Mouse (Mus musculus) MEL (cell line): ENCODE results near the gene Polr2i. TPM values are rescaled to one million over a fixed set of nuclear protein-coding genes. Genes with fewer than 3 reads are reported as not detected.

Experiments used
- DNase-seq: peaks from one replicate; pipeline ENCODE4 v3.0.0; 2011; ENCODE audit warnings: low read depth, low spot score
- H3K27ac ChIP-seq: 2 replicates; pipeline ENCODE4 v1.5.1; 2012; ENCODE audit warnings: low read depth, mild to moderate bottlenecking, control low read depth, low read length, moderate library complexity; ENCODE audit not compliant: control insufficient read depth
- H3K27me3 ChIP-seq, 2 experiments: fragments of 150-350 bp in 1 of 2; sonication (generic) in 1 of 2; 2 replicates each; pipeline ENCODE4 v1.6.1; 2012; ENCODE audit warnings: low read length in 2 of 2, mild to moderate bottlenecking in 2 of 2, improper control_type of control experiment in 1 of 2, moderate library complexity in 1 of 2; ENCODE audit not compliant: insufficient read depth in 2 of 2, control insufficient read depth in 1 of 2
- H3K36me3 ChIP-seq, 2 experiments: 2 replicates each; pipeline ENCODE4 v1.6.1; 2012 to 2014; ENCODE audit warnings: low read length in 2 of 2, improper control_type of control experiment in 1 of 2, inconsistent platforms in 1 of 2, mild to moderate bottlenecking in 1 of 2; ENCODE audit not compliant: insufficient read depth in 2 of 2, control insufficient read depth in 1 of 2
- H3K4me1 ChIP-seq, 2 experiments: fragments of 150-350 bp in 1 of 2; sonication (generic) in 1 of 2; 2 replicates each; pipeline ENCODE4 v1.6.1; 2012; ENCODE audit warnings: low read length in 2 of 2, improper control_type of control experiment in 1 of 2, mild to moderate bottlenecking in 1 of 2; ENCODE audit not compliant: insufficient read depth in 2 of 2, control insufficient read depth in 1 of 2
- H3K4me3 ChIP-seq, 2 experiments: fragments of 150-350 bp in 1 of 2; sonication (generic) in 1 of 2; 2 replicates each; pipeline ENCODE4 v1.5.1; 2012; ENCODE audit warnings: low read depth in 2 of 2, low read length in 2 of 2, mild to moderate bottlenecking in 2 of 2, moderate library complexity in 2 of 2, control low read depth in 1 of 2, improper control_type of control experiment in 1 of 2; ENCODE audit not compliant: control insufficient read depth in 1 of 2, insufficient read depth in 1 of 2
- H3K79me2 ChIP-seq: 2 replicates; pipeline ENCODE4 v1.6.1; 2012; ENCODE audit warnings: mild to moderate bottlenecking, low read length, moderate library complexity; ENCODE audit not compliant: control insufficient read depth, poor library complexity, insufficient read depth
- H3K9ac ChIP-seq: 2 replicates; pipeline ENCODE4 v1.6.1; 2012; ENCODE audit warnings: low read depth, mild to moderate bottlenecking, control low read depth, low read length, moderate library complexity; ENCODE audit not compliant: control insufficient read depth, poor library complexity, severe bottlenecking
- H3K9me3 ChIP-seq: fragments of 150-350 bp; sonication (generic); replicated peaks from 2 replicates; pipeline ENCODE4 v1.6.1; 2012; ENCODE audit warnings: mild to moderate bottlenecking, low read length, improper control_type of control experiment, moderate library complexity; ENCODE audit not compliant: insufficient read depth
- BHLHE40 ChIP-seq: IDR thresholded peaks from 2 replicates; pipeline ENCODE4 v1.6.1; 2012; ENCODE audit warnings: low read depth, mild to moderate bottlenecking, inconsistent platforms, low read length, improper control_type of control experiment, borderline replicate concordance
- CHD1 ChIP-seq: IDR thresholded peaks from 2 replicates; pipeline ENCODE4 v1.6.1; 2012; ENCODE audit warnings: low read depth, mild to moderate bottlenecking, inconsistent platforms, low read length, improper control_type of control experiment
- CHD2 ChIP-seq: IDR thresholded peaks from 2 replicates; pipeline ENCODE4 v1.6.1; 2011; ENCODE audit warnings: low read length, improper control_type of control experiment
- E2F4 ChIP-seq: IDR thresholded peaks from 2 replicates; pipeline ENCODE4 v1.6.1; 2011; ENCODE audit warnings: low read depth, low read length, improper control_type of control experiment, borderline replicate concordance
- ELF1 ChIP-seq: IDR thresholded peaks from 2 replicates; pipeline ENCODE4 v1.6.1; 2014; ENCODE audit warnings: low read depth, mild to moderate bottlenecking, inconsistent platforms, low read length, improper control_type of control experiment, moderate library complexity
- EP300 ChIP-seq, 2 experiments: IDR thresholded peaks; 2 replicates each; pipeline ENCODE4 v1.6.1; 2011; ENCODE audit warnings: improper control_type of control experiment in 2 of 2, low read length in 2 of 2, low read depth in 1 of 2, mild to moderate bottlenecking in 1 of 2
- ETS1 ChIP-seq: IDR thresholded peaks from 2 replicates; pipeline ENCODE4 v1.6.1; 2012; ENCODE audit warnings: low read depth, mild to moderate bottlenecking, inconsistent platforms, low read length, improper control_type of control experiment, moderate library complexity
- GABPA ChIP-seq: IDR thresholded peaks from 2 replicates; pipeline ENCODE4 v1.6.1; 2012; ENCODE audit warnings: low read depth, mild to moderate bottlenecking, inconsistent platforms, low read length, improper control_type of control experiment, moderate library complexity
- GATA1 ChIP-seq: IDR thresholded peaks from 2 replicates; pipeline ENCODE4 v1.6.1; 2011; ENCODE audit warnings: low read depth, low read length, improper control_type of control experiment
- HCFC1 ChIP-seq: IDR thresholded peaks from 2 replicates; pipeline ENCODE4 v1.6.1; 2012; ENCODE audit warnings: low read depth, mild to moderate bottlenecking, inconsistent platforms, low read length, improper control_type of control experiment, moderate library complexity
- JUND ChIP-seq: IDR thresholded peaks from 2 replicates; pipeline ENCODE4 v1.6.1; 2011; ENCODE audit warnings: low read depth, mild to moderate bottlenecking, improper control_type of control experiment, low read length
- KAT2A ChIP-seq: conservative IDR thresholded peaks from 2 replicates; pipeline ENCODE4 v1.6.1; 2012; ENCODE audit warnings: low read depth, low read length, improper control_type of control experiment, inconsistent platforms
- MAX ChIP-seq: IDR thresholded peaks from 2 replicates; pipeline ENCODE4 v1.6.1; 2011; ENCODE audit warnings: low read length, improper control_type of control experiment
- MAZ ChIP-seq: IDR thresholded peaks from 2 replicates; pipeline ENCODE4 v1.6.1; 2012; ENCODE audit warnings: low read depth, mild to moderate bottlenecking, inconsistent platforms, low read length, improper control_type of control experiment
- MXI1 ChIP-seq: IDR thresholded peaks from 2 replicates; pipeline ENCODE4 v1.6.1; 2011; ENCODE audit warnings: mild to moderate bottlenecking, low read depth, low read length, improper control_type of control experiment
- MYB ChIP-seq: IDR thresholded peaks from 2 replicates; pipeline ENCODE4 v1.6.1; 2011; ENCODE audit warnings: mild to moderate bottlenecking, low read depth, low read length, improper control_type of control experiment
- MYC ChIP-seq: IDR thresholded peaks from 2 replicates; pipeline ENCODE4 v1.6.1; 2011; ENCODE audit warnings: low read depth, mild to moderate bottlenecking, low read length, improper control_type of control experiment, moderate library complexity
- NELFE ChIP-seq: IDR thresholded peaks from 2 replicates; pipeline ENCODE4 v1.6.1; 2011; ENCODE audit warnings: low read depth, low read length, improper control_type of control experiment
- NRF1 ChIP-seq: IDR thresholded peaks from 2 replicates; pipeline ENCODE4 v1.6.1; 2014; ENCODE audit warnings: low read depth, mild to moderate bottlenecking, inconsistent platforms, low read length, improper control_type of control experiment, moderate library complexity; ENCODE audit not compliant: poor library complexity, insufficient read depth, severe bottlenecking
- POLR2A ChIP-seq, 2 experiments: IDR thresholded peaks; 2 replicates each; pipeline ENCODE4 v1.6.1; 2011 to 2012; ENCODE audit warnings: low read length in 2 of 2, mild to moderate bottlenecking in 2 of 2, control low read depth in 1 of 2, improper control_type of control experiment in 1 of 2, low read depth in 1 of 2, moderate library complexity in 1 of 2; ENCODE audit not compliant: control insufficient read depth in 1 of 2, insufficient read depth in 1 of 2, poor library complexity in 1 of 2
- POLR2AphosphoS5 ChIP-seq: IDR thresholded peaks from 2 replicates; pipeline ENCODE4 v1.6.1; 2012; ENCODE audit warnings: low read depth, borderline replicate concordance, mild to moderate bottlenecking, inconsistent platforms, low read length, moderate library complexity, mixed read lengths
- RAD21 ChIP-seq: IDR thresholded peaks from 2 replicates; pipeline ENCODE4 v1.6.1; 2011; ENCODE audit warnings: mild to moderate bottlenecking, low read depth, low read length, improper control_type of control experiment
- SIN3A ChIP-seq: IDR thresholded peaks from 2 replicates; pipeline ENCODE4 v1.6.1; 2012; ENCODE audit warnings: low read length, improper control_type of control experiment, inconsistent platforms
- TAL1 ChIP-seq: IDR thresholded peaks from 2 replicates; pipeline ENCODE4 v1.6.1; 2012; ENCODE audit warnings: mild to moderate bottlenecking, inconsistent platforms, low read length, moderate library complexity, mixed read lengths
- TCF12 ChIP-seq: IDR thresholded peaks from 2 replicates; pipeline ENCODE4 v1.6.1; 2014; ENCODE audit warnings: low read depth, mild to moderate bottlenecking, inconsistent platforms, low read length, improper control_type of control experiment, moderate library complexity
- UBTF ChIP-seq: IDR thresholded peaks from 2 replicates; pipeline ENCODE4 v1.6.1; 2012; ENCODE audit warnings: low read depth, mild to moderate bottlenecking, inconsistent platforms, low read length, improper control_type of control experiment, moderate library complexity, borderline replicate concordance; ENCODE audit not compliant: insufficient read depth
- USF1 ChIP-seq: IDR thresholded peaks from 2 replicates; pipeline ENCODE4 v1.6.1; 2014; ENCODE audit warnings: low read depth, mild to moderate bottlenecking, inconsistent platforms, low read length, improper control_type of control experiment, moderate library complexity
- USF2 ChIP-seq, 2 experiments: IDR thresholded peaks; 2 replicates each; pipeline ENCODE4 v1.6.1; 2011 to 2012; ENCODE audit warnings: improper control_type of control experiment in 2 of 2, low read length in 2 of 2, borderline replicate concordance in 1 of 2, inconsistent platforms in 1 of 2, low read depth in 1 of 2, mild to moderate bottlenecking in 1 of 2; ENCODE audit not compliant: insufficient read depth in 1 of 2
- ZC3H11A ChIP-seq: IDR thresholded peaks from 2 replicates; pipeline ENCODE4 v1.6.1; 2012; ENCODE audit warnings: low read depth, mild to moderate bottlenecking, inconsistent platforms, low read length, improper control_type of control experiment
- ZMIZ1 ChIP-seq: IDR thresholded peaks from 2 replicates; pipeline ENCODE4 v1.6.1; 2012; ENCODE audit warnings: low read depth, mild to moderate bottlenecking, inconsistent platforms, low read length, improper control_type of control experiment, moderate library complexity
- ZNF384 ChIP-seq: IDR thresholded peaks from 2 replicates; pipeline ENCODE4 v1.6.1; 2012; ENCODE audit warnings: low read depth, mild to moderate bottlenecking, inconsistent platforms, low read length, improper control_type of control experiment
- polyA plus RNA-seq, 2 experiments: library from polyadenylated mRNA; stranded (reverse) in 1 of 2; unstranded in 1 of 2; fragments of >175 nt in 1 of 2; fragments of >200 nt in 1 of 2; gene quantifications; 2 replicates each; pipeline versions ENCODE4 v1.2.1 to v1.2.4; 2012; ENCODE audit warnings: low replicate concordance in 2 of 2, low read depth in 1 of 2; ENCODE audit not compliant: insufficient read length in 2 of 2, insufficient read depth in 1 of 2, missing spikeins in 1 of 2
- total RNA-seq: library from RNA; depleted of rRNA; stranded (reverse); fragments of 300-350 nt; gene quantifications from 2 replicates; pipeline ENCODE4 v1.2.3, GENCODE M21; 2012

The Polr2i gene
- total and polyA plus RNA-seq, 3 experiments = 118 to 128 TPM; not detected in 1

- TF ChIP-seq E2F4 (peak; percentile 56; the same call in 1 of the 2 replicates), CHD2 (peak; percentile 38; the same call in 1 of the 2 replicates), EP300 (IDR thresholded peaks at IDR 0.05; ENCODE audit: low read depth in 1 of 2, low read length in 2 of 2) (no peak), MAZ (peak; percentile 49; the same call in 1 of the 2 replicates), USF2 (IDR thresholded peaks at IDR 0.05; ENCODE audit: borderline replicate concordance in 1 of 2, insufficient read depth in 1 of 2, low read depth in 1 of 2, low read length in 2 of 2) (no peak), MYB (peak; percentile 77), TAL1 (no peak), ZNF384 (no peak), ZC3H11A (no peak), ZMIZ1 (peak; percentile 74), JUND (no peak), USF1 (0 out of 2 replicates have a peak, but pooled peaks have one; percentile 7), GATA1 (no peak), RAD21 (no peak), TCF12 (0 out of 2 replicates have a peak, but pooled peaks have one; percentile 7), ETS1 (no peak), MAX (peak; percentile 52; the same call in 1 of the 2 replicates), MXI1 (peak; percentile 36; the same call in 1 of the 2 replicates), ELF1 (peak; percentile 75), SIN3A (peak; percentile 93)
These were observed 48.4 kb downstream of the Polr2i start, which contains the start of the genes Thap8 and Wdr62 (continued) for GRCm38 (mm10) chr7:30279951-30280669.

GRCm38 (mm10) chr7:30280670-30281138, 49.0 kb downstream of the Polr2i start:
- peak overlapping the region; percentile 96 for H3K27ac ChIP-seq
- peak; percentile 94 for DNase-seq
- H3K4me3 ChIP-seq = peak overlapping the region; percentile 71 to 80
- peaks cover 0 to 11% of the 10 kb centered on the region in 2 experiments; a peak in 2 of 4 replicates for H3K36me3 ChIP-seq
- no peaks in the 10 kb centered on the region for H3K9me3 ChIP-seq
- no peaks in the 10 kb centered on the region for H3K27me3 ChIP-seq
- peaks cover 0 to 8% of the 10 kb centered on the region in 2 experiments; a peak in 1 of 4 replicates for H3K4me1 ChIP-seq
- peaks cover 10% of the 10 kb centered on the region for H3K79me2 ChIP-seq
- H3K9ac ChIP-seq = peak overlapping the region; percentile 71
- TF ChIP-seq HCFC1 = no peak
- no peak for TF ChIP-seq POLR2A (IDR thresholded peaks at IDR 0.05; ENCODE audit: control insufficient read depth in 1 of 2, insufficient read depth in 1 of 2, low read depth in 1 of 2, low read length in 2 of 2, poor library complexity in 1 of 2)
- TF ChIP-seq ETS1 = no peak; the same call in none of the 2 replicates
- no peak; the same call in 1 of the 2 replicates for TF ChIP-seq CHD1
- no peak for TF ChIP-seq POLR2AphosphoS5
- no peak for TF ChIP-seq EP300 (IDR thresholded peaks at IDR 0.05; ENCODE audit: low read depth in 1 of 2, low read length in 2 of 2)
- TF ChIP-seq TCF12 = 0 out of 2 replicates have a peak, but pooled peaks have one; percentile 32
- no peak for TF ChIP-seq ZC3H11A
- TF ChIP-seq UBTF = no peak
- TF ChIP-seq USF2 (IDR thresholded peaks at IDR 0.05; ENCODE audit: borderline replicate concordance in 1 of 2, insufficient read depth in 1 of 2, low read depth in 1 of 2, low read length in 2 of 2) = peak; percentile 54 to 88; a peak in 3 of 4 replicates
- no peak for TF ChIP-seq KAT2A
- no peak for TF ChIP-seq NELFE
- no peak for TF ChIP-seq RAD21
- TF ChIP-seq GABPA = no peak
- peak; percentile 79 for TF ChIP-seq MYC
- no peak for TF ChIP-seq E2F4
- peak; percentile 79; the same call in 1 of the 2 replicates for TF ChIP-seq BHLHE40
- peak; percentile 74 for TF ChIP-seq NRF1
- no peak; the same call in 1 of the 2 replicates for TF ChIP-seq ZMIZ1
- TF ChIP-seq MYB = no peak
- no peak for TF ChIP-seq TAL1
